Mouse (Mus musculus): ENCODE results near the gene Cnnm2. TPM values are rescaled to one million over a fixed set of nuclear protein-coding genes. Genes with fewer than 3 reads are reported as not detected.

Cnnm2 gene
- polyA plus RNA-seq, 1 experiment from 2014 or later, result 4.0 TPM

- H3K9ac ChIP-seq, result no peak overlapping the region
- no peaks in the 10 kb centered on the region for H3K4me1 ChIP-seq
- no peaks in the 10 kb centered on the region for H3K27me3 ChIP-seq
- H3K27ac ChIP-seq, result no peak overlapping the region
- H3K4me2 ChIP-seq, result no peak overlapping the region
- H3K4me3 ChIP-seq, result no peak overlapping the region
- 0 out of 2 replicates have a peak, but pooled peaks cover 3% of the 10 kb centered on the region for H3K36me3 ChIP-seq
- no peaks in the 10 kb centered on the region for H3K9me3 ChIP-seq
- ATAC-seq (ENCODE audit: insufficient number of reproducible peaks, low FRiP score, low TSS enrichment, low read depth), result no peak
- WGBS, result 48% methylated on average over 9 of the region's 9 CpGs
Observed at GRCm38 (mm10) chr19:46857277-46857989, 96.0 kb downstream of the Cnnm2 start.

- Histone ChIP-seq H3K9ac (no peak overlapping the region), H3K27me3 (no peaks in the 10 kb centered on the region), H3K9me3 (no peaks in the 10 kb centered on the region), H3K36me3 (0 out of 2 replicates have a peak, but pooled peaks cover 3% of the 10 kb centered on the region), H3K27ac (no peak overlapping the region), H3K4me2 (no peak overlapping the region), H3K4me3 (no peak overlapping the region), H3K4me1 (no peaks in the 10 kb centered on the region)
- WGBS, result 89% methylated on average over 7 of the region's 7 CpGs
- no peak for ATAC-seq (ENCODE audit: insufficient number of reproducible peaks, low FRiP score, low TSS enrichment, low read depth)
Observed at GRCm38 (mm10) chr19:46858200-46858599, 96.8 kb downstream of the Cnnm2 start.

GRCm38 (mm10) chr19:46862556-46862955 is 101.2 kb downstream of the Cnnm2 start:
- Histone ChIP-seq H3K4me1 (no peaks in the 10 kb centered on the region), H3K4me2 (no peak overlapping the region), H3K9me3 (no peaks in the 10 kb centered on the region), H3K27me3 (no peaks in the 10 kb centered on the region), H3K36me3 (0 out of 2 replicates have a peak, but pooled peaks cover 3% of the 10 kb centered on the region), H3K4me3 (no peak overlapping the region), H3K27ac (no peak overlapping the region), H3K9ac (no peak overlapping the region)
- ATAC-seq (ENCODE audit: insufficient number of reproducible peaks, low FRiP score, low TSS enrichment, low read depth), result no peak
- whole genome bisulfite sequencing, result 50% methylated on average over 3 of the region's 3 CpGs

- 78% methylated on average over 17 of the region's 17 CpGs for WGBS
- no peak overlapping the region for H3K4me2 ChIP-seq
- H3K36me3 ChIP-seq, result 0 out of 2 replicates have a peak, but pooled peaks cover 3% of the 10 kb centered on the region
- no peak overlapping the region for H3K9ac ChIP-seq
- no peak for ATAC-seq (ENCODE audit: insufficient number of reproducible peaks, low FRiP score, low TSS enrichment, low read depth)
- no peak overlapping the region for H3K4me3 ChIP-seq
- no peaks in the 10 kb centered on the region for H3K4me1 ChIP-seq
- H3K9me3 ChIP-seq, result no peaks in the 10 kb centered on the region
- H3K27ac ChIP-seq, result no peak overlapping the region
- H3K27me3 ChIP-seq, result no peaks in the 10 kb centered on the region
Observed at GRCm38 (mm10) chr19:46863236-46863927, 102.0 kb downstream of the Cnnm2 start.

DNA sequence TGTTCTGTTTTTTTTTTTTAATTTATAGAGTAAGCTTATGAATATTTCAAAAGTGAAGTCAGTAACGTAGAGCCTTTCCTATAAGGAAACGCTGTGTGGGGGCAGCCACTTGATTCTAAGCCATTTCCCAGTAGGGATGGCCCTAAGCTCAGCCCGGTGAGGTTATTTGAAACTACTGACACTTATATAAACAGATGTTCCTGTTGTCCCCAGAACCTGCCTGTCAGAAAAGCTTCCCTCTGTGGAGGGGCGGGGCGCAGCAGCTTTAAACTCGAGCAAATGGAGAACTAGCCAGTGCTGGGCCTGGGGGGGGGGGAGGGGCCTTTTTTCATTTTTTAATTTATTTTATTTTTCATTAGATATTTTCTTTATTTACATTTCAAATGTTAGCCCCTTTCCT is 102.7 kb downstream of the Cnnm2 start:
- H3K36me3 ChIP-seq, result 0 out of 2 replicates have a peak, but pooled peaks cover 3% of the 10 kb centered on the region
- no peak overlapping the region for H3K9ac ChIP-seq
- 40% methylated on average over 6 of the region's 6 CpGs for WGBS
- no peaks in the 10 kb centered on the region for H3K9me3 ChIP-seq
- H3K4me2 ChIP-seq, result no peak overlapping the region
- no peak overlapping the region for H3K4me3 ChIP-seq
- no peak for ATAC-seq (ENCODE audit: insufficient number of reproducible peaks, low FRiP score, low TSS enrichment, low read depth)
- H3K4me1 ChIP-seq, result peaks cover 3% of the 10 kb centered on the region
- H3K27me3 ChIP-seq, result no peaks in the 10 kb centered on the region
- no peak overlapping the region for H3K27ac ChIP-seq

DNA sequence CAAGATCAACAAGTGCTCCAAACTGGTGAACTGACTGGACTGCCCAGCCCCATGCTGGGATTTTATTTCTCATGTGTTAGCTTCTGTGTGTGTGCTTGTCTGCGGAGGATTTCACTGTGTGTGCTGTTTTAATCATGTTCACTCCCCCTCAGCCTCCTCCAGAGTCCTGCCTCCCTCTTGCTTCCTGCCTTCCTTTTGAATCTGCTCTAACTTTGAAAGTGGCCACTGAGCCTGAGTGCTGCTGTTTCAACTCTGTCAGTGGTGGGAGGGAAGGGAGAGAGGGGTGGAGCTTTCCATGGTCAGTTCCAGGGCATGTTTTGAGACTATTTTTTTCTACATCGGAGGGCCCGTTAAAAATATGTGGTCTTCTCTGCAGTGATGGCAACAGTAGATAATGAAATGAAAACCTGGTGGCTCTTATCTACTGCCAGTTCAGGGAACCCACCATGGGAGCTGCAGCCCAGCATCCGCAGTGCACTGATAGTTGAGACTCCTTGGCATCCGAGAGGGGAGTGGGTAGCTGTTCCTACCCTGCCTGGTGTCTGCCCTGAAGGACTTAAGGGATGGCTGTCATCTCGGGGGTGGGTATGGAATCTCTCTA is 103.4 kb downstream of the Cnnm2 start:
- no peak for ATAC-seq (ENCODE audit: insufficient number of reproducible peaks, low FRiP score, low TSS enrichment, low read depth)
- H3K9ac ChIP-seq, result no peak overlapping the region
- no peak overlapping the region for H3K4me3 ChIP-seq
- no peak overlapping the region for H3K27ac ChIP-seq
- H3K36me3 ChIP-seq, result no peaks in the 10 kb centered on the region
- H3K9me3 ChIP-seq, result no peaks in the 10 kb centered on the region
- H3K4me2 ChIP-seq, result no peak overlapping the region
- WGBS, result 56% methylated on average over 6 of the region's 6 CpGs
- no peaks in the 10 kb centered on the region for H3K27me3 ChIP-seq
- peaks cover 7% of the 10 kb centered on the region for H3K4me1 ChIP-seq

DNA sequence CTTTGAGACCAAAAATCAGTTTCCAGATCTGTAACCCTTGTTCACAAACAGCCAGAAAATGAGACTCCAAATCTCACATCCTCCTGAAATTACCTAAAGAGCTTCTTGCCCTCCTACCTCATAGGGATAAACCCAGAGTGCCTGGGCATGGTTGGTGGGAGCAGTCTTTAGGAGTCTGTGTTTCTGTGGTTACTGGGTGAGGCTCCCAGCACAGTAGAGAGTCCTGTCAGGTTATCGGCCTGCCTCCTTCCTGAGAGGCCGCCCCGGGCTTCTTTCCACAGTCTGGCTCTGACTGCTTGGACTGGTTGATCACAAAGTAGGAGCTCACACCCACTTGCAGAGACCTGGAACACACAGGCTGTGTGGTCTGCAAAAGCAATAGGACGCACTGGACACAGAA is 104.0 kb downstream of the Cnnm2 start:
- Histone ChIP-seq H3K36me3 (no peaks in the 10 kb centered on the region), H3K27ac (no peak overlapping the region), H3K4me2 (no peak overlapping the region), H3K9me3 (no peaks in the 10 kb centered on the region), H3K9ac (no peak overlapping the region), H3K4me1 (peaks cover 7% of the 10 kb centered on the region), H3K4me3 (no peak overlapping the region), H3K27me3 (no peaks in the 10 kb centered on the region)
- whole genome bisulfite sequencing, result 77% methylated on average over 4 of the region's 4 CpGs
- no peak for ATAC-seq (ENCODE audit: insufficient number of reproducible peaks, low FRiP score, low TSS enrichment, low read depth)

DNA sequence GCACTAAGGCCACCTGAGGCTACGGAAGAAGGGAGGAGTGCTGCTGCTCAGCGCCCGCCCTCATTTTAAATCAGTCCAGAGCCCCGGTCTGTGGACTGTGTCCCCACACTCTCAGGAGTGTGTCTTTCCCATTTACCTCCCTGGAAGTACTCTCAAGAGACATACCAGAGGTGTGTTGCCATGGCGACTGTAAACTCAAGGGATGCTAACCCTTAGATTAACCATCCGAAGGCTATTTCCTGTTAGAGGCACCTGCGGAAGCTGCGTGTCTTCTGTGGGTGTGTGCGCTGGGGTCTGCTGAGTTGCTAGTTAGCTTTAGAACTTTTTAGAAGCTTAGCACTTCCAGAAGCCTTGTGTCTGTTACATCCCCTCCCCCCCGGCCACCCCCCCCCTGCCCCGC is 107.7 kb downstream of the Cnnm2 start:
- Histone ChIP-seq H3K36me3 (no peaks in the 10 kb centered on the region), H3K27me3 (no peaks in the 10 kb centered on the region), H3K9ac (no peak overlapping the region), H3K9me3 (no peaks in the 10 kb centered on the region), H3K4me2 (no peak overlapping the region), H3K27ac (no peak overlapping the region), H3K4me3 (no peak overlapping the region), H3K4me1 (peaks cover 7% of the 10 kb centered on the region)
- WGBS, result 51% methylated on average over 11 of the region's 11 CpGs
- no peak for ATAC-seq (ENCODE audit: insufficient number of reproducible peaks, low FRiP score, low TSS enrichment, low read depth)

DNA sequence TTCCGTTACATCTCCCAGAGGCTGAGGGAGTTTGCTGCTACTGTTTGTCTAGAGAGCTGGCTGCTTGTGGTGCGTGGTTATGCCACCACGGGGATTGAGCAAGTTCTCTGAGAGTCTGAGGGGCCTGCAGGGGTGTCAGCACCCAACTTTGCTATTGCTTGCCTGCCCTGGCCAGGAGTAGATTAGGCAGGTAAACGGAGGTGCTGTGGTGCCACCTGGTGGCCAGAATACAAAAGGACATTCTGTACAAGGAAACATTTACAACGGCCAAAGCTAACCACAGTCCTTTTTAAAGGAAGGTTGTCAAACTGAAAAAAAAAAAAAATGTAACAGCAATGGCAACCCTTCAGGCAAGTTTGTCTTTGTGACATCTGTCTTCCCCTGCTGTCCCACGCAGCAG is 108.1 kb downstream of the Cnnm2 start:
- ATAC-seq (ENCODE audit: insufficient number of reproducible peaks, low FRiP score, low TSS enrichment, low read depth), result no peak
- no peak overlapping the region for H3K4me2 ChIP-seq

DNA sequence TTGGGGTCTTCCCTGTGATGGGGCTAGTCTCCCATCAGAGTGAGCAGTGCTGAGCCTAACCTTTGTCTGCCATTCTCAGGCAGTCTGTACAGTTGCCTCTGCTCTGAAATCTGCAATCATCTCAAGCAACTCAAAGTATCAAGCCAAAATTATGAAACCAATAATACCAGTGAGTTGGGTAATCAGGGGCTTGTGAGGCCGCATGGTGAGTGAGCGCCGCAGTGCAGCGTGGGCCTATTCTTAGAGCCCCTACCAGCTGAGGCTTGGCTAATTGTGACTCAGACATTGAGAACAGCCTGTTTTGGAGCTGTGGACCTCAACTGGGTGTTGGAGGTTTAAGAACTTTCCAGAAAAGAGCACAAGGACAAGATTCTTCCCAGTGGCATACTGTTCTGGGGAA is 109.7 kb downstream of the Cnnm2 start:
- Histone ChIP-seq H3K36me3 (no peaks in the 10 kb centered on the region), H3K4me2 (no peak overlapping the region), H3K27ac (no peak overlapping the region), H3K4me3 (no peak overlapping the region), H3K27me3 (no peaks in the 10 kb centered on the region), H3K4me1 (peaks cover 7% of the 10 kb centered on the region), H3K9ac (no peak overlapping the region), H3K9me3 (no peaks in the 10 kb centered on the region)
- 95% methylated on average over 4 of the region's 4 CpGs for WGBS
- ATAC-seq (ENCODE audit: insufficient number of reproducible peaks, low FRiP score, low TSS enrichment, low read depth), result no peak

More for the DNA sequence above, 108.1 kb downstream of the Cnnm2 start:
- Histone ChIP-seq H3K27ac (no peak overlapping the region), H3K9me3 (no peaks in the 10 kb centered on the region), H3K4me1 (peaks cover 7% of the 10 kb centered on the region), H3K9ac (no peak overlapping the region), H3K36me3 (no peaks in the 10 kb centered on the region), H3K4me3 (no peak overlapping the region), H3K27me3 (no peaks in the 10 kb centered on the region)
- WGBS, result 10% methylated on average over 6 of the region's 6 CpGs

GRCm38 (mm10) chr19:46871651-46872050 is 110.3 kb downstream of the Cnnm2 start:
- no peaks in the 10 kb centered on the region for H3K36me3 ChIP-seq
- H3K9ac ChIP-seq, result no peak overlapping the region
- H3K27ac ChIP-seq, result no peak overlapping the region
- H3K4me1 ChIP-seq, result peaks cover 7% of the 10 kb centered on the region
- WGBS, result 74% methylated on average over 7 of the region's 7 CpGs
- no peaks in the 10 kb centered on the region for H3K27me3 ChIP-seq
- no peaks in the 10 kb centered on the region for H3K9me3 ChIP-seq
- no peak overlapping the region for H3K4me2 ChIP-seq
- no peak overlapping the region for H3K4me3 ChIP-seq
- no peak for ATAC-seq (ENCODE audit: insufficient number of reproducible peaks, low FRiP score, low TSS enrichment, low read depth)

GRCm38 (mm10) chr19:46873924-46874323 is 112.5 kb downstream of the Cnnm2 start:
- Histone ChIP-seq H3K4me3 (no peak overlapping the region), H3K9me3 (no peaks in the 10 kb centered on the region), H3K9ac (no peak overlapping the region), H3K36me3 (no peaks in the 10 kb centered on the region), H3K27ac (no peak overlapping the region), H3K4me1 (peaks cover 6% of the 10 kb centered on the region), H3K4me2 (no peak overlapping the region), H3K27me3 (no peaks in the 10 kb centered on the region)
- WGBS, result 72% methylated on average over 3 of the region's 3 CpGs
- ATAC-seq (ENCODE audit: insufficient number of reproducible peaks, low FRiP score, low TSS enrichment, low read depth), result no peak

All from limb, embryonic 15.5 days (tissue).